Mouse (Mus musculus) C3H10T1/2 (cell line): ENCODE measurements around the gene Alpi. TPM values are rescaled to one million over a fixed set of nuclear protein-coding genes. Genes with fewer than 3 reads are reported as not detected.

Experiments
- polyA plus RNA-seq, 2 experiments: library from polyadenylated mRNA; unstranded; fragments of >200 nt; fragmentation: generic; extraction: Trizol; gene quantifications; one replicate each; pipeline ENCODE4 v1.2.1; 2012; ENCODE audit warnings: missing spikeins in 2 of 2

The Alpi gene
- polyA plus RNA-seq = not detected

DNA sequence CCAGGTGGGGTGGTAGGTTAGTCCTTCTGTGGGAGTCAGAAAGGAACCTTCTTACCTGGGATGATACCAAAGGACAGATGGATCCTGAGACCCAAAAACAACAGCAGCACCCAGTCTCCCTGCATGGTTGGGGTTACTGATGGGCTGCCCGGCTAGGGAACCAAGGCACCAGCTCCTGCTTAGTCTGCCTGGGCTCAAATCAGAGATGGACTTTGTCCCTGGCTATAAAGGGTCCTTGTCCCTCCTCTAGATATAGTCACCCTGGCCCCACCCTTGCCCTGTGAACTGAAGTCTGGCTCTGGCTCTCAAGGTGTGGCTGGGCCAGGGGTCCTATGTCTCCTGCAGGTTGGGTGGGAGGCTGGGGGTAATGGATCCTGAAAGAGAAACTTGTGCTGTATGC is at the start of gene Alpi:
Gene Alpi (minus strand): TSS at position 196 of the 400 bp plus-strand sequence.

DNA sequence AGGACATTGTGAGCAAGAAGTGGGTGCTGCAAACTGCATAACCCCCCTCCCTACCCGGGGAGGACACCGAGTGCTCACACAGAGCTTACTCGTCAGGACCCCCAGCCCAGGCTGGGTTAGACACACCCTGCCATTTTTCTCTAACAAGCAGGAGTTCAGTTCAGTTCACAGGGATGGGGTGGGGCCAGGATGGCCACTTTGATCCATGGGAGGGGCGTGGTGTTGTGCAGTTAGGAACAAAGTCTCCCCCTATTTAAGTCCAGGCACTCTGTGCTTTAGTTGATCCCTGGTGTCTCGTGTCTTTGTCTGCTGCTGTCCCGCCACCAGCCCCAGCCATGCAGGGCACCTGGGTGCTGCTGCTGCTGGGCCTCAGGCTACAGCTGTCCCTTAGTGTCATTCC is 23.3 kb upstream of the Alpi start, which contains the start of gene Akp3:
Gene Akp3 (plus strand): TSS at position 301 of the 400 bp plus-strand sequence.

GRCm38 (mm10) chr1:87089828-87090227 is 11.6 kb downstream of the Alpi start, which contains the start of gene Alppl2:
Alppl2 (minus strand) TSS chr1:87089928.

Other genes with a start within 250 kb of the Alpi start
- gene Alppl2, start 11.7 kb downstream of the Alpi start, polyA plus RNA-seq = not detected
- gene Akp3, start 23.4 kb upstream of the Alpi start, polyA plus RNA-seq = not detected
- gene Ecel1, start 54.9 kb upstream of the Alpi start, polyA plus RNA-seq = not detected
- under 1 TPM in 1 of 2 experiments, not detected in 1; 0.04 TPM for gene Prss56, start 81.7 kb upstream of the Alpi start, polyA plus RNA-seq
- gene Chrnd, start 89.0 kb upstream of the Alpi start, polyA plus RNA-seq = under 1 TPM in 1 of 2 experiments, not detected in 1; 0.09 TPM
- gene Chrng, start 103.1 kb upstream of the Alpi start, polyA plus RNA-seq = under 1 TPM; 0.01 to 0.05 TPM
- gene Eif4e2, start 112.3 kb upstream of the Alpi start, polyA plus RNA-seq = 100 to 1,000 TPM; 111 to 154 TPM
- gene Efhd1, start 162.8 kb upstream of the Alpi start, polyA plus RNA-seq = 10 to 100 TPM in 1 of 2 experiments, under 1 TPM in 1; 0.26 to 16.0 TPM
- gene Gigyf2, start 225.4 kb upstream of the Alpi start, polyA plus RNA-seq = 10 to 100 TPM in 1 of 2 experiments, 1 to 10 TPM in 1; 2.0 to 19.0 TPM